Mouse (Mus musculus) midbrain, embryonic 16.5 days (tissue): Measurements from ENCODE around the gene Ran. TPM values are rescaled to one million over a fixed set of nuclear protein-coding genes. Genes with fewer than 3 reads are reported as not detected.

Experiments
- ATAC-seq: fragments of 200-750 bp; cut with Nextera tagmentation; 2 replicates; pipeline ENCODE4 v1.8.0; 2017; ENCODE audit warnings: moderate TSS enrichment
- H3K27ac ChIP-seq: fragments of 300-500 bp; sonication (generic); 2 replicates; pipeline ENCODE4 v1.5.1; 2014; ENCODE audit warnings: mild to moderate bottlenecking, low read length, mixed read lengths
- H3K27me3 ChIP-seq: fragments of 300-500 bp; sonication (generic); 2 replicates; pipeline ENCODE4 v1.6.1; 2014; ENCODE audit warnings: low read depth, low read length, mixed read lengths; ENCODE audit not compliant: control insufficient read depth, insufficient read depth
- H3K36me3 ChIP-seq: fragments of 300-500 bp; sonication (generic); 2 replicates; pipeline ENCODE4 v1.6.1; 2014; ENCODE audit warnings: mild to moderate bottlenecking, low read length, moderate library complexity, mixed read lengths; ENCODE audit not compliant: control insufficient read depth, insufficient read depth
- H3K4me1 ChIP-seq: fragments of 300-500 bp; sonication (generic); 2 replicates; pipeline ENCODE4 v1.6.1; 2014; ENCODE audit warnings: mild to moderate bottlenecking, low read length, mixed read lengths; ENCODE audit not compliant: control insufficient read depth, insufficient read depth
- H3K4me2 ChIP-seq: fragments of 300-500 bp; sonication (generic); 2 replicates; pipeline ENCODE4 v1.6.1; 2014; ENCODE audit warnings: mild to moderate bottlenecking, low read length, mixed read lengths
- H3K4me3 ChIP-seq: fragments of 300-500 bp; sonication (generic); 2 replicates; pipeline ENCODE4 v1.5.1; 2014; ENCODE audit warnings: low read depth, mild to moderate bottlenecking, low read length, moderate library complexity, mixed read lengths
- H3K9ac ChIP-seq: fragments of 300-500 bp; sonication (generic); 2 replicates; pipeline ENCODE4 v1.6.1; 2014; ENCODE audit warnings: low read depth, low read length, mixed read lengths
- H3K9me3 ChIP-seq: fragments of 300-500 bp; sonication (generic); replicated peaks from 2 replicates; pipeline ENCODE4 v1.6.1; 2014; ENCODE audit warnings: mild to moderate bottlenecking, low read length, mixed read lengths; ENCODE audit not compliant: control insufficient read depth, poor library complexity, severe bottlenecking
- WGBS: fragments of 180-500 bp; shearing (Covaris S2); extraction: QIAGEN DNeasy Blood & Tissue Kit; methylation state at CpG from one replicate; pipeline ENCODE4 v1.1.7; 2014; 5-methylcytosine and 5-hydroxymethylcytosine counted together
- polyA plus RNA-seq: library from polyadenylated mRNA; unstranded; fragments of >200 nt; fragmentation: Nextera tagmentation; extraction: Ambion mirVana; gene quantifications from 2 replicates; pipeline ENCODE4 v1.2.1, GENCODE M21; 2015

Gene Ran
- polyA plus RNA-seq, 1 experiment from 2014 or later = 329 TPM

GRCm38 (mm10) chr5:129065946-129066345 is 46.1 kb downstream of the Ran start:
- Histone ChIP-seq H3K27ac (no peak overlapping the region), H3K4me1 (peaks cover 5% of the 10 kb centered on the region; the same call in 1 of the 2 replicates), H3K27me3 (no peaks in the 10 kb centered on the region), H3K4me3 (no peak overlapping the region), H3K9ac (no peak overlapping the region), H3K36me3 (no peaks in the 10 kb centered on the region), H3K4me2 (no peak overlapping the region), H3K9me3 (no peaks in the 10 kb centered on the region)
- ATAC-seq = no peak
- 91% methylated on average over 9 of the region's 9 CpGs for whole genome bisulfite sequencing

GRCm38 (mm10) chr5:129066541-129067230 is 46.8 kb downstream of the Ran start:
- Histone ChIP-seq H3K4me1 (peaks cover 5% of the 10 kb centered on the region; the same call in 1 of the 2 replicates), H3K9me3 (no peaks in the 10 kb centered on the region), H3K9ac (no peak overlapping the region), H3K36me3 (no peaks in the 10 kb centered on the region), H3K27ac (no peak overlapping the region), H3K4me2 (no peak overlapping the region), H3K4me3 (no peak overlapping the region), H3K27me3 (no peaks in the 10 kb centered on the region)
- 92% methylated on average over 8 of the region's 8 CpGs for WGBS
- ATAC-seq = no peak

- Histone ChIP-seq H3K4me2 (no peak overlapping the region), H3K9ac (no peak overlapping the region), H3K36me3 (no peaks in the 10 kb centered on the region), H3K4me3 (no peak overlapping the region), H3K27ac (no peak overlapping the region), H3K9me3 (no peaks in the 10 kb centered on the region), H3K4me1 (peaks cover 5% of the 10 kb centered on the region; the same call in 1 of the 2 replicates), H3K27me3 (no peaks in the 10 kb centered on the region)
- ATAC-seq = no peak
- WGBS = 83% methylated on average over 13 of the region's 13 CpGs
Measured at GRCm38 (mm10) chr5:129067231-129067834, 47.5 kb downstream of the Ran start.

- no peak overlapping the region for H3K4me2 ChIP-seq
- 69% methylated on average over 14 of the region's 14 CpGs for WGBS
- no peak for ATAC-seq
Measured at GRCm38 (mm10) chr5:129071761-129072280, 52.0 kb downstream of the Ran start.

GRCm38 (mm10) chr5:129073404-129073803 is 53.5 kb downstream of the Ran start:
- no peaks in the 10 kb centered on the region for H3K9me3 ChIP-seq
- H3K27ac ChIP-seq = no peak overlapping the region
- 73% methylated on average over 6 of the region's 6 CpGs for WGBS
- no peaks in the 10 kb centered on the region for H3K36me3 ChIP-seq
- H3K4me3 ChIP-seq = no peak overlapping the region
- H3K27me3 ChIP-seq = no peaks in the 10 kb centered on the region
- H3K4me1 ChIP-seq = no peaks in the 10 kb centered on the region
- H3K9ac ChIP-seq = no peak overlapping the region
- no peak overlapping the region for H3K4me2 ChIP-seq
- ATAC-seq = no peak

More at GRCm38 (mm10) chr5:129071761-129072280, 52.0 kb downstream of the Ran start:
- Histone ChIP-seq H3K27ac (no peak overlapping the region), H3K9ac (no peak overlapping the region), H3K4me1 (no peaks in the 10 kb centered on the region), H3K4me3 (no peak overlapping the region), H3K36me3 (no peaks in the 10 kb centered on the region), H3K27me3 (no peaks in the 10 kb centered on the region), H3K9me3 (no peaks in the 10 kb centered on the region)

Other genes with a start within 250 kb of the Ran start
- 6.2 and 6.8 TPM in 2 replicates for gene Rimbp2, start 66.6 kb upstream of the Ran start, polyA plus RNA-seq
- gene Stx2, start 11.5 kb upstream of the Ran start, polyA plus RNA-seq = 14.8 TPM in 2 replicates
- 0.11 and 0.21 TPM in 2 replicates for gene Adgrd1, start 76.7 kb downstream of the Ran start, polyA plus RNA-seq